Mouse (Mus musculus) CD8-positive naive resting alpha-beta T cell, adult 2 months (primary cell): Measurements from ENCODE around the gene F5.

Experiments used
- DNase-seq, 2 experiments: peaks; one replicate each; pipeline ENCODE4 v3.0.0; 2022; ENCODE audit warnings: low read depth in 2 of 2, low spot score in 2 of 2

F5 gene

GRCm38 (mm10) chr1:164151387-164152088, at the start of gene F5:
Gene F5, plus strand, starts transcription at chr1:164151838.
- DNase-seq: no peak

- DNase-seq: no peak
Observed at GRCm38 (mm10) chr1:164109763-164110162, 41.9 kb upstream of the F5 start.

GRCm38 (mm10) chr1:164110591-164111329, 40.9 kb upstream of the F5 start:
- DNase-seq: no peak

- no peak for DNase-seq
Observed at GRCm38 (mm10) chr1:164114280-164114679, 37.4 kb upstream of the F5 start.

- no peak for DNase-seq
Observed at GRCm38 (mm10) chr1:164114947-164115493, 36.6 kb upstream of the F5 start, which contains the start of gene Selp. Gene Selp, plus strand, starts transcription at chr1:164115264.

- no peak for DNase-seq
Observed at GRCm38 (mm10) chr1:164115647-164116046, 36.0 kb upstream of the F5 start.

GRCm38 (mm10) chr1:164117869-164118268, 33.8 kb upstream of the F5 start:
- DNase-seq: no peak

GRCm38 (mm10) chr1:164119892-164120776, 31.5 kb upstream of the F5 start:
- DNase-seq: no peak

GRCm38 (mm10) chr1:164120777-164121158, 30.9 kb upstream of the F5 start:
- DNase-seq: no peak

GRCm38 (mm10) chr1:164123836-164124235, 27.8 kb upstream of the F5 start:
- DNase-seq: no peak

- no peak for DNase-seq
Observed at GRCm38 (mm10) chr1:164130013-164130412, 21.6 kb upstream of the F5 start.

GRCm38 (mm10) chr1:164132609-164133008, 19.0 kb upstream of the F5 start:
- no peak for DNase-seq

GRCm38 (mm10) chr1:164134101-164134500, 17.5 kb upstream of the F5 start:
- no peak for DNase-seq

- peak; percentile 66 to 70 for DNase-seq
Observed at GRCm38 (mm10) chr1:164135360-164135759, 16.3 kb upstream of the F5 start.

GRCm38 (mm10) chr1:164135960-164136359, 15.7 kb upstream of the F5 start:
- peak; percentile 80 to 81 for DNase-seq

GRCm38 (mm10) chr1:164136636-164137035, 15.0 kb upstream of the F5 start:
- peak in 1 of 2 experiments; percentile 17 for DNase-seq

GRCm38 (mm10) chr1:164138365-164139130, 13.1 kb upstream of the F5 start:
- peak; percentile 86 to 91 for DNase-seq

GRCm38 (mm10) chr1:164139464-164139863, 12.2 kb upstream of the F5 start:
- no peak for DNase-seq

GRCm38 (mm10) chr1:164149083-164149482, 2.6 kb upstream of the F5 start:
- DNase-seq: peak in 1 of 2 experiments; percentile 55

- DNase-seq: no peak
Observed at GRCm38 (mm10) chr1:164152836-164153235, 1.2 kb downstream of the F5 start.
